8 mouse cellular contexts compared by ENCODE assay signal in the genomic region with DNA sequence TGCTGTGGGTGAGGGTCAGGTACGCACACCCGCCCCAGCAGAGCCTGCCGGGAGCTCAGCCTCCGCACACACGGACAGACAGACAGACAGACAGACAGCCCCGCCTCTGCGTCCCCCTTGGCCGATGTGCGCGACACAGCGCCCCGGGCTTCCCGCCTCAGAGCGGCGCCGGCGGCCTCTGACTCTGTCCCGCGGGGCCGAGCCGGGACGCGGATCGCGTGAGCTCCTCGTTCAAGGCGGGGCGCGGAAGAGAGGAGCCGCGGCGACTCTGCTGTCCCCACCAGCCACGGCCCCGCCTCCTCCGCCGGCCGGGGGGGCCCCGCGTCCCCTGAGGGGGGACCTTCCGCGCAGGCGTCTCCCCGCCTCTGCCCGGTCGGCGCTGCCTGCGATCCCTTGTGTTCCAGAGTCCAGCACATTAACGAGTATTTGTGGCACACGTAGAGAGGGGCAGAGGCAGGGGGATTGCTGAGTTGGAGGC. TPM values are rescaled to one million over a fixed set of nuclear protein-coding genes. Genes with fewer than 3 reads are reported as not detected.
DNase-seq lines count a peak whose midpoint lies in the region; ATAC-seq lines count a peak whose summit lies in the region.

No protein-coding gene starts in this region.

- under 1% methylated on average over 33 of the region's 49 CpGs for WGBS in hindbrain, embryonic 16.5 days

- H3K4me2 ChIP-seq in hindbrain, embryonic 16.5 days (ENCODE audit: low read length) = peak overlapping the region; percentile 72

- H3K36me3 ChIP-seq in hindbrain, embryonic 16.5 days (ENCODE audit: control insufficient read depth, insufficient read depth, low read length) = no peaks in the 10 kb centered on the region
- H3K36me3 ChIP-seq in megakaryocyte, embryonic 14.5 days (replicated peaks; ENCODE audit: low read length) = no peaks in the 10 kb centered on the region

- peak overlapping the region; percentile 83 for H3K9ac ChIP-seq in hindbrain, embryonic 16.5 days (ENCODE audit: low read depth, low read length)

- peak overlapping the region; percentile 96 for H3K27ac ChIP-seq in hindbrain, embryonic 16.5 days (ENCODE audit: low read depth, low read length)

- peak; percentile 88 for DNase-seq in T-cell, adult 2 months (ENCODE audit: low spot score)
- DNase-seq in cerebellum, postnatal 4 days (ENCODE audit: low spot score in 2 of 2) = peak; percentile 78 to 85
- peak; percentile 80 for DNase-seq in gastrocnemius, adult 18-20 months (ENCODE audit: low spot score)
- DNase-seq in left cerebral cortex, adult 9 months (ENCODE audit: low spot score in 2 of 2) = peak; percentile 79 to 92
- peak; percentile 86 to 89 for DNase-seq in right cerebral cortex, adult 2 months (ENCODE audit: low spot score in 2 of 2)
- peak; percentile 68 for DNase-seq in urinary bladder, postnatal 10 days (ENCODE audit: low spot score)

- ATAC-seq in hindbrain, embryonic 16.5 days = peak; percentile 91

- H3K9me3 ChIP-seq in hindbrain, embryonic 16.5 days (ENCODE audit: control insufficient read depth, low read length) = no peaks in the 10 kb centered on the region
- H3K9me3 ChIP-seq in megakaryocyte, embryonic 14.5 days = no peaks in the 10 kb centered on the region

- peak overlapping the region; percentile 59 for H3K4me3 ChIP-seq in hindbrain, embryonic 16.5 days (ENCODE audit: low read length)
- peak overlapping the region; percentile 96 for H3K4me3 ChIP-seq in megakaryocyte, embryonic 14.5 days (replicated peaks)

- peaks cover 2% of the 10 kb centered on the region; the same call in 1 of the 2 replicates for H3K4me1 ChIP-seq in hindbrain, embryonic 16.5 days (ENCODE audit: control insufficient read depth, insufficient read depth, low read depth, low read length)
- peaks cover 56% of the 10 kb centered on the region for H3K4me1 ChIP-seq in megakaryocyte, embryonic 14.5 days

- no peaks in the 10 kb centered on the region for H3K27me3 ChIP-seq in hindbrain, embryonic 16.5 days (replicated peaks; ENCODE audit: control insufficient read depth, insufficient read depth, low read length)
- H3K27me3 ChIP-seq in megakaryocyte, embryonic 14.5 days (replicated peaks) = no peaks in the 10 kb centered on the region

RNA-seq across cellular contexts. Expression of a gene that starts 43.9 kb away (rescaled TPM):
- under 1 TPM in 1 of 2 experiments, not detected in 1; 0.07 TPM for total RNA-seq in gastrocnemius, adult 18-20 months (2021)
- 0.70 and 0.76 TPM in 2 replicates for polyA plus RNA-seq in hindbrain, embryonic 16.5 days (2015; fragmentation: Nextera tagmentation; extraction: Ambion mirVana)
- polyA plus RNA-seq in megakaryocyte, embryonic 14.5 days (2012; ENCODE audit: insufficient read depth, low replicate concordance) = 0.30 TPM in 1 of 2 replicates, not detected in the other

RNA-seq across cellular contexts. Expression of a gene that starts 53.6 kb away (rescaled TPM):
- not detected for total RNA-seq in gastrocnemius, adult 18-20 months (2021)
- polyA plus RNA-seq in hindbrain, embryonic 16.5 days (2015; fragmentation: Nextera tagmentation; extraction: Ambion mirVana) = not detected in 2 replicates
- polyA plus RNA-seq in megakaryocyte, embryonic 14.5 days (2012; ENCODE audit: insufficient read depth, low replicate concordance) = not detected in 2 replicates

Comparison
In these comparisons a context has a peak if more than half of its experiments do, and no peak if none do; other contexts are left out.
1. Peak in every context shown above with its lines: DNase-seq, ATAC-seq, H3K4me3 ChIP-seq and H3K27ac ChIP-seq.